Mouse (Mus musculus): ENCODE measurements around the gene Bad. TPM values are rescaled to one million over a fixed set of nuclear protein-coding genes. Genes with fewer than 3 reads are reported as not detected.

The Bad gene
- total and polyA plus RNA-seq, 3 experiments: 21.1 to 33.5 (median 25.8) TPM

- H3K36me3 ChIP-seq (ENCODE audit: control insufficient read depth, insufficient read depth, low read length): no peaks in the 10 kb centered on the region
- DNase-seq: peak; percentile 86 to 89
- H3K27me3 ChIP-seq (ENCODE audit: control insufficient read depth, insufficient read depth, low read length): no peaks in the 10 kb centered on the region
- WGBS: 1% methylated on average over 54 of the region's 55 CpGs
- H3K27ac ChIP-seq: peak overlapping the region; percentile 92
- H3K9ac ChIP-seq (ENCODE audit: low read depth, low read length): peak overlapping the region; percentile 94
- intact Hi-C loops (cut with DNase I): loop anchor here (1.0 kb wide), 1 partner anchor 46 kb away; no protein-coding TSS in a partner anchor
- peak; percentile 81 for TF ChIP-seq CTCF (IDR thresholded peaks at IDR 0.05)
- TF ChIP-seq POLR2A (IDR thresholded peaks at IDR 0.05; ENCODE audit: insufficient read depth, low read depth, low read length): peak; percentile 61
- TF ChIP-seq EP300 (IDR thresholded peaks at IDR 0.05; ENCODE audit: insufficient read depth, low read depth, low read length): no peak
- peak overlapping the region; percentile 62 for H3K4me3 ChIP-seq
- H3K79me2 ChIP-seq (replicated peaks; ENCODE audit: control insufficient read depth, insufficient read depth, low read length): no peaks in the 10 kb centered on the region; the same call in 1 of the 2 replicates
- H3K4me1 ChIP-seq (ENCODE audit: control insufficient read depth, insufficient read depth, low read length): peaks cover 2% of the 10 kb centered on the region
These were observed 28.2 kb downstream of the Bad start for GRCm38 (mm10) chr19:6969665-6970381.

DNA sequence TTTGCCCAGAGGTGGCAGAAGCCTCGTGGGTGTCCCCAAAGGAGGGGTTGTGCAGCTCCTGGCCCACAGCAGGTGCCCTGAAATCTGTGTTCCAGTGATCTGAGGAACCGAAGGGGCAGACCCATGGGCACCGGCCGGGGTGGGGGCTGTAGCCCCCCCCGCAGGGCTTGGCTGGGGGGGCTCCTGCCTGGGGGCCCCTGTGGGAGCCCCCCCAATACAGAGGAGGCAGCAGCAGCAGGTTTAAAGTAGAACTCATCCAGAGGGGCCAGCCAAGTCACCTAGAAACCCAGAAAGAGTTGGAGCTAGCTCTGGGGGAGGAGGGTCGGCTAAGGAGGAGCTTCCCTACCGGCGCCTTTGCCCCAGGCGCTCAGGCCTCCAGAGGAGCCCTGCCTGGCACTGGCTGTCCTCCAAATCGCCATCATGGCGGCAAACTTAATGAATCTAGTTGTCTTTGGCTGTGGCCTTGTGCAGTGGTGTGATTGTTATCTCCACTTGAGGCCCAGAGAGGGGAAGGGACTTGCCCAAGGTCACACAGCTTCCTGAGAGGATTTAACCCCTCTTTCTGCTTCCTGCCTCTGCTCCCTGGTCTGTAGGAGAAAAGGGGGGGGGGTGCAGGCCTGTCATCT is 28.9 kb downstream of the Bad start:
- no peaks in the 10 kb centered on the region for H3K27me3 ChIP-seq (ENCODE audit: control insufficient read depth, insufficient read depth, low read length)
- H3K27ac ChIP-seq: no peak overlapping the region
- no peak for TF ChIP-seq POLR2A (IDR thresholded peaks at IDR 0.05; ENCODE audit: insufficient read depth, low read depth, low read length)
- no peak for TF ChIP-seq CTCF (IDR thresholded peaks at IDR 0.05)
- no peak for TF ChIP-seq EP300 (IDR thresholded peaks at IDR 0.05; ENCODE audit: insufficient read depth, low read depth, low read length)
- 33% methylated on average over 11 of the region's 11 CpGs for WGBS
- no peaks in the 10 kb centered on the region for H3K36me3 ChIP-seq (ENCODE audit: control insufficient read depth, insufficient read depth, low read length)
- peaks cover 2% of the 10 kb centered on the region for H3K4me1 ChIP-seq (ENCODE audit: control insufficient read depth, insufficient read depth, low read length)
- no peak overlapping the region for H3K9ac ChIP-seq (ENCODE audit: low read depth, low read length)
- no peaks in the 10 kb centered on the region; the same call in 1 of the 2 replicates for H3K79me2 ChIP-seq (replicated peaks; ENCODE audit: control insufficient read depth, insufficient read depth, low read length)
- DNase-seq: no peak
- no peak overlapping the region for H3K4me3 ChIP-seq
- intact Hi-C loops (cut with DNase I): no loop called here

DNA sequence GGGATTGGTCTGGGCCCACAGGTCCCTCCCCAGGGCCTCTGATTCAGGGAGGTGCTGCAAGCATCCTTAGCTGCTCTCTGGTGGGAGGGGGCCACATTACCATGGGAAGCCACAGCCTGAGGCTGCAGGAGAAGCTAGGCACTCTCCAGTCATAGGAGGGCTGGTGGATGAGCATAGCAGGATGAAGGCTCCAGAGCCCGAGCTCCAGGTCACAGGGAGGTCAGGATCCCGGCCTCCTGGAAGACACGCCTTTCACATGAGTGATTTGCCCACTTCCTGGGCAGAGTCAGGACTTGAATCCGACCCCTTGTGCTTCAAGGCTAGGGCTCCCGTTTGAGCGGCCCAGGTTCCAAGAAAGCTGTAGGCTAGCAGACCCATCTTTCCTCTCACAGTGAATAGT is 30.0 kb downstream of the Bad start:
- Histone ChIP-seq H3K4me3 (no peak overlapping the region), H3K4me1 (ENCODE audit: control insufficient read depth, insufficient read depth, low read length) (peaks cover 4% of the 10 kb centered on the region), H3K9ac (ENCODE audit: low read depth, low read length) (no peak overlapping the region), H3K36me3 (ENCODE audit: control insufficient read depth, insufficient read depth, low read length) (no peaks in the 10 kb centered on the region), H3K27ac (no peak overlapping the region), H3K27me3 (ENCODE audit: control insufficient read depth, insufficient read depth, low read length) (no peaks in the 10 kb centered on the region), H3K79me2 (replicated peaks; ENCODE audit: control insufficient read depth, insufficient read depth, low read length) (no peaks in the 10 kb centered on the region; the same call in 1 of the 2 replicates)
- intact Hi-C loops (cut with DNase I): no loop called here
- no peak for DNase-seq
- WGBS: 47% methylated on average over 6 of the region's 6 CpGs
- TF ChIP-seq EP300 (IDR thresholded peaks at IDR 0.05; ENCODE audit: insufficient read depth, low read depth, low read length) (no peak), CTCF (IDR thresholded peaks at IDR 0.05) (no peak), POLR2A (IDR thresholded peaks at IDR 0.05; ENCODE audit: insufficient read depth, low read depth, low read length) (no peak)

- Histone ChIP-seq H3K4me1 (ENCODE audit: control insufficient read depth, insufficient read depth, low read length) (peaks cover 5% of the 10 kb centered on the region), H3K9ac (ENCODE audit: low read depth, low read length) (no peak overlapping the region)
- intact Hi-C loops (cut with DNase I): no loop called here
These were observed 30.7 kb downstream of the Bad start for GRCm38 (mm10) chr19:6972247-6972917.

GRCm38 (mm10) chr19:6973581-6974190 is 32.0 kb downstream of the Bad start:
- Histone ChIP-seq H3K4me3 (peak overlapping the region; percentile 68), H3K36me3 (ENCODE audit: control insufficient read depth, insufficient read depth, low read length) (no peaks in the 10 kb centered on the region), H3K27ac (peak overlapping the region; percentile 83), H3K27me3 (ENCODE audit: control insufficient read depth, insufficient read depth, low read length) (no peaks in the 10 kb centered on the region), H3K9ac (ENCODE audit: low read depth, low read length) (no peak overlapping the region), H3K79me2 (replicated peaks; ENCODE audit: control insufficient read depth, insufficient read depth, low read length) (no peaks in the 10 kb centered on the region), H3K4me1 (ENCODE audit: control insufficient read depth, insufficient read depth, low read length) (peaks cover 5% of the 10 kb centered on the region)
- WGBS: 40% methylated on average over 12 of the region's 12 CpGs
- TF ChIP-seq EP300 (IDR thresholded peaks at IDR 0.05; ENCODE audit: insufficient read depth, low read depth, low read length) (no peak), CTCF (IDR thresholded peaks at IDR 0.05) (no peak), POLR2A (IDR thresholded peaks at IDR 0.05; ENCODE audit: insufficient read depth, low read depth, low read length) (no peak)
- intact Hi-C loops (cut with DNase I): no loop called here
- no peak for DNase-seq

More at GRCm38 (mm10) chr19:6972247-6972917, 30.7 kb downstream of the Bad start:
- H3K79me2 ChIP-seq (replicated peaks; ENCODE audit: control insufficient read depth, insufficient read depth, low read length): no peaks in the 10 kb centered on the region; the same call in 1 of the 2 replicates
- no peak overlapping the region for H3K27ac ChIP-seq
- 77% methylated on average over 13 of the region's 13 CpGs for whole genome bisulfite sequencing
- H3K36me3 ChIP-seq (ENCODE audit: control insufficient read depth, insufficient read depth, low read length): no peaks in the 10 kb centered on the region
- no peak for DNase-seq
- H3K27me3 ChIP-seq (ENCODE audit: control insufficient read depth, insufficient read depth, low read length): no peaks in the 10 kb centered on the region
- TF ChIP-seq POLR2A (IDR thresholded peaks at IDR 0.05; ENCODE audit: insufficient read depth, low read depth, low read length): no peak
- no peak for TF ChIP-seq EP300 (IDR thresholded peaks at IDR 0.05; ENCODE audit: insufficient read depth, low read depth, low read length)
- TF ChIP-seq CTCF (IDR thresholded peaks at IDR 0.05): no peak
- no peak overlapping the region for H3K4me3 ChIP-seq
